Mouse (Mus musculus) kidney, embryonic 14.5 days (tissue): ENCODE results near the gene Chrm3. TPM values are rescaled to one million over a fixed set of nuclear protein-coding genes. Genes with fewer than 3 reads are reported as not detected.

Experiments used
- ATAC-seq: fragments of 200-750 bp; cut with Nextera tagmentation; 2 replicates; pipeline ENCODE4 v1.8.0; 2017; ENCODE audit warnings: moderate number of reproducible peaks, mild to moderate bottlenecking, moderate TSS enrichment, moderate library complexity; ENCODE audit not compliant: low FRiP score, low TSS enrichment
- H3K27ac ChIP-seq: fragments of 300-500 bp; sonication (generic); 2 replicates; pipeline ENCODE4 v1.5.1; 2014; ENCODE audit warnings: low read depth, mild to moderate bottlenecking, low read length, moderate library complexity, mixed read lengths
- H3K27me3 ChIP-seq: fragments of 300-500 bp; sonication (generic); 2 replicates; pipeline ENCODE4 v1.6.1; 2014; ENCODE audit warnings: mild to moderate bottlenecking, low read length; ENCODE audit not compliant: control insufficient read depth, insufficient read depth
- H3K36me3 ChIP-seq: fragments of 300-500 bp; sonication (generic); 2 replicates; pipeline ENCODE4 v1.6.1; 2014; ENCODE audit warnings: low read length, mixed read lengths; ENCODE audit not compliant: control insufficient read depth, insufficient read depth
- H3K4me1 ChIP-seq: fragments of 300-500 bp; sonication (generic); 2 replicates; pipeline ENCODE4 v1.6.1; 2014; ENCODE audit warnings: low read length, mixed read lengths; ENCODE audit not compliant: control insufficient read depth, insufficient read depth
- H3K4me2 ChIP-seq: fragments of 300-500 bp; sonication (generic); replicated peaks from 2 replicates; pipeline ENCODE4 v1.6.1; 2014; ENCODE audit warnings: low read depth, mild to moderate bottlenecking, low read length
- H3K4me3 ChIP-seq: fragments of 300-500 bp; sonication (generic); 2 replicates; pipeline ENCODE4 v1.5.1; 2014; ENCODE audit warnings: mild to moderate bottlenecking, low read length
- H3K9ac ChIP-seq: fragments of 300-500 bp; sonication (generic); 2 replicates; pipeline ENCODE4 v1.6.1; 2014; ENCODE audit warnings: low read depth, mild to moderate bottlenecking, low read length, moderate library complexity
- H3K9me3 ChIP-seq: fragments of 300-500 bp; sonication (generic); 2 replicates; pipeline ENCODE4 v1.6.1; 2016; ENCODE audit warnings: low read length; ENCODE audit not compliant: control insufficient read depth
- WGBS: fragments of 180-500 bp; shearing (Covaris S2); extraction: QIAGEN DNeasy Blood & Tissue Kit; methylation state at CpG from one replicate; pipeline ENCODE4 v1.1.7; 2014; 5-methylcytosine and 5-hydroxymethylcytosine counted together
- polyA plus RNA-seq: library from polyadenylated mRNA; unstranded; fragments of >200 nt; fragmentation: Nextera tagmentation; extraction: Ambion mirVana; gene quantifications from 2 replicates; pipeline ENCODE4 v1.2.1, GENCODE M21; 2014

Gene Chrm3
- polyA plus RNA-seq, 1 experiment from 2014 or later: 0.91 TPM

GRCm38 (mm10) chr13:10199206-10199956 is 161.3 kb downstream of the Chrm3 start:
- H3K9me3 ChIP-seq: no peaks in the 10 kb centered on the region
- H3K9ac ChIP-seq: no peak overlapping the region
- no peaks in the 10 kb centered on the region for H3K36me3 ChIP-seq
- 76% methylated on average over 6 of the region's 6 CpGs for WGBS
- ATAC-seq: no peak
- H3K27ac ChIP-seq: no peak overlapping the region
- no peaks in the 10 kb centered on the region for H3K27me3 ChIP-seq
- no peak overlapping the region for H3K4me2 ChIP-seq
- no peak overlapping the region for H3K4me3 ChIP-seq
- no peaks in the 10 kb centered on the region for H3K4me1 ChIP-seq

DNA sequence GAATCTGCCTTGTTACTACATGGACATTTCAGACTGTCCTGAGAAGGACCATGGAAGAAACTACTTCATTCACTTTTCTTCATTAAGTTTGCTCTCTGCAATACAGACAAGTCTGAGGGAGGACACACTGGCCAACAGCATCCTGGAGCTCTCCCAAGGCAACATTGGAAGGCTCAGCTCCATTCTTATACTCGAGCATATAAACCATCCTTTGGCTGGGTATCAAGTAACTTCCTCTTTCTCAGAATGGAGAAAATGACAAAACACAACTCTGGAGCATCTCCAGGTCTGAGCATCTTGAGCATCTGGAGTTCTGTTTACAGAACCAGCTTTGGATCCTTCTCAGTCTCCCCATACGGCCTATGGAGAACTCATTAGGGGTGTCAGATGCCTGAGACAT is 170.8 kb downstream of the Chrm3 start:
- no peak overlapping the region for H3K4me2 ChIP-seq
- H3K27ac ChIP-seq: no peak overlapping the region
- no peaks in the 10 kb centered on the region for H3K9me3 ChIP-seq
- H3K36me3 ChIP-seq: no peaks in the 10 kb centered on the region
- ATAC-seq: no peak
- H3K4me3 ChIP-seq: no peak overlapping the region
- 61% methylated on average over 2 of the region's 2 CpGs for WGBS
- H3K27me3 ChIP-seq: no peaks in the 10 kb centered on the region
- no peaks in the 10 kb centered on the region for H3K4me1 ChIP-seq
- no peak overlapping the region for H3K9ac ChIP-seq

DNA sequence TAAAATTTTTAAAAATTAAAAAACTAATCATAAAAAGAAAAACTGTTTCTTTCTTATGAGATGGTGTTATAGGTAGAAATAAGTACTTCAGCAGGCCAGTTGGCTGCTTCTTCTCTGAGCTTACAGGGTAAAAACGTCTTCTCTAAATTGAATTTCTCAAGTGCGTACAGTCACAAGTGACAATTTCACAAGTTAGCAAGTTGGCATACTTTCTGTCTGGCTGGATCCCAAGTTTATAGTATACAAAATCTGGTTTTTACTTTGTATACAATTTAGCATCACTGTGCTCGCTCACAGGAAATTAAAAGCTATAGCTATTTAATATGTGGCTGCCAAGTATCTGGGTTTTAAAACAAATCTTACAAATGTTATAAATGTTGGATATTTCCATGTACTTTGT is 172.7 kb downstream of the Chrm3 start:
- H3K4me2 ChIP-seq: no peak overlapping the region
- WGBS: 86% methylated on average over 3 of the region's 3 CpGs
- H3K4me3 ChIP-seq: no peak overlapping the region
- H3K27ac ChIP-seq: no peak overlapping the region
- H3K27me3 ChIP-seq: no peaks in the 10 kb centered on the region
- H3K36me3 ChIP-seq: no peaks in the 10 kb centered on the region
- ATAC-seq: no peak
- H3K9ac ChIP-seq: no peak overlapping the region
- no peaks in the 10 kb centered on the region for H3K4me1 ChIP-seq
- H3K9me3 ChIP-seq: no peaks in the 10 kb centered on the region

DNA sequence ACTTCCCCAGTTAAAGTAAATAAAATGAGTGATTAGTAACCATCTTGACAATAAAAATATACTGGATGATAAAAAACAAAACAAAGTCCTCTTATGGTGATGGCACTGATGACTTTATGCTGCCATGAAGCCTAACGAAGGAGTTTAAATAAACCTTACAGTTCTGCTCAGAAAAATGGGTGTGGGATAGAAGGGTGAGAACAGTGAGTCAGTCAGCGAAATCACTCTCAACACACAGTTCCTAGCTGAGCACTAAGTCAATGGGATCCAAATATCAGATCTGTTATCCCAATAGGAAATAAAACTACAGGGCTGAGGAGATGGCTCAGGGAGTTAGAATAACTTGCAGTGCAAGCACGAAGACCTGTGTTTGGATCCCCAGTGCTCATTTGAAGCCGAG is 176.8 kb downstream of the Chrm3 start:
- H3K4me3 ChIP-seq: no peak overlapping the region
- no peak overlapping the region for H3K27ac ChIP-seq
- no peaks in the 10 kb centered on the region for H3K27me3 ChIP-seq
- ATAC-seq: no peak
- no peak overlapping the region for H3K4me2 ChIP-seq
- WGBS: 81% methylated on average over 4 of the region's 4 CpGs
- no peak overlapping the region for H3K9ac ChIP-seq
- no peaks in the 10 kb centered on the region for H3K9me3 ChIP-seq
- no peaks in the 10 kb centered on the region for H3K4me1 ChIP-seq
- no peaks in the 10 kb centered on the region for H3K36me3 ChIP-seq

GRCm38 (mm10) chr13:10182756-10183155 is 177.9 kb downstream of the Chrm3 start:
- no peak for ATAC-seq
- no peaks in the 10 kb centered on the region for H3K27me3 ChIP-seq
- no peak overlapping the region for H3K4me2 ChIP-seq
- no peak overlapping the region for H3K9ac ChIP-seq
- H3K27ac ChIP-seq: no peak overlapping the region
- no peak overlapping the region for H3K4me3 ChIP-seq
- no peaks in the 10 kb centered on the region for H3K4me1 ChIP-seq
- 74% methylated on average over 2 of the region's 2 CpGs for whole genome bisulfite sequencing
- H3K9me3 ChIP-seq: no peaks in the 10 kb centered on the region
- no peaks in the 10 kb centered on the region for H3K36me3 ChIP-seq

GRCm38 (mm10) chr13:10170529-10170928 is 190.1 kb downstream of the Chrm3 start:
- H3K4me1 ChIP-seq: no peaks in the 10 kb centered on the region
- ATAC-seq: no peak
- H3K9ac ChIP-seq: no peak overlapping the region
- no peak overlapping the region for H3K4me3 ChIP-seq
- H3K9me3 ChIP-seq: no peaks in the 10 kb centered on the region
- 90% methylated on average over 2 of the region's 2 CpGs for WGBS
- H3K27ac ChIP-seq: no peak overlapping the region
- no peak overlapping the region for H3K4me2 ChIP-seq
- H3K36me3 ChIP-seq: no peaks in the 10 kb centered on the region
- H3K27me3 ChIP-seq: no peaks in the 10 kb centered on the region

- ATAC-seq: no peak
- no peak overlapping the region for H3K9ac ChIP-seq
- no peaks in the 10 kb centered on the region for H3K4me1 ChIP-seq
- H3K4me2 ChIP-seq: no peak overlapping the region
- no peak overlapping the region for H3K4me3 ChIP-seq
- H3K36me3 ChIP-seq: no peaks in the 10 kb centered on the region
- H3K27me3 ChIP-seq: no peaks in the 10 kb centered on the region
- H3K27ac ChIP-seq: no peak overlapping the region
- H3K9me3 ChIP-seq: no peaks in the 10 kb centered on the region
These were observed 197.3 kb downstream of the Chrm3 start for GRCm38 (mm10) chr13:10163354-10163753.

GRCm38 (mm10) chr13:10157496-10157895 is 203.2 kb downstream of the Chrm3 start:
- no peak for ATAC-seq
- H3K4me2 ChIP-seq: no peak overlapping the region
- no peak overlapping the region for H3K4me3 ChIP-seq
- no peak overlapping the region for H3K27ac ChIP-seq
- H3K4me1 ChIP-seq: no peaks in the 10 kb centered on the region
- 86% methylated on average over 3 of the region's 3 CpGs for WGBS
- no peaks in the 10 kb centered on the region for H3K36me3 ChIP-seq
- H3K9me3 ChIP-seq: no peaks in the 10 kb centered on the region
- H3K27me3 ChIP-seq: no peaks in the 10 kb centered on the region
- H3K9ac ChIP-seq: no peak overlapping the region

- no peak overlapping the region for H3K4me3 ChIP-seq
- H3K9me3 ChIP-seq: no peaks in the 10 kb centered on the region
- no peaks in the 10 kb centered on the region for H3K4me1 ChIP-seq
- ATAC-seq: no peak
- 78% methylated on average over 4 of the region's 4 CpGs for WGBS
- no peaks in the 10 kb centered on the region for H3K36me3 ChIP-seq
- H3K27me3 ChIP-seq: no peaks in the 10 kb centered on the region
- no peak overlapping the region for H3K9ac ChIP-seq
- no peak overlapping the region for H3K27ac ChIP-seq
- no peak overlapping the region for H3K4me2 ChIP-seq
These were observed 220.1 kb downstream of the Chrm3 start for GRCm38 (mm10) chr13:10140573-10140972.
